Mouse (Mus musculus) erythroblast, adult 5-6 weeks (primary cell): ENCODE measurements around the gene Actl10. TPM values are rescaled to one million over a fixed set of nuclear protein-coding genes. Genes with fewer than 3 reads are reported as not detected.
A peak's percentile ranks its signal among the peaks of the same experiment; 100 is the strongest.

Source experiments
- ATAC-seq: replicated peaks from 2 replicates; pipeline ENCODE4 v1.8.0; 2016; ENCODE audit warnings: moderate number of reproducible peaks, mild to moderate bottlenecking, moderate TSS enrichment, inconsistent platforms; ENCODE audit not compliant: poor library complexity, low FRiP score, severe bottlenecking
- total RNA-seq, 2 experiments: library from RNA; stranded (forward) in 1 of 2; stranded (reverse) in 1 of 2; fragments of 150-400 nt in 1 of 2; fragments of 200-764, 138-1000 nt in 1 of 2; gene quantifications; 2 replicates each; pipeline versions ENCODE4 v1.2.3 to v1.2.4; 2015 to 2017; ENCODE audit warnings: low replicate concordance in 2 of 2

Actl10 gene
- total RNA-seq (2015; ENCODE audit: low replicate concordance) = not detected in 2 replicates
- total RNA-seq (2017; ENCODE audit: low replicate concordance) = not detected in 2 replicates

DNA sequence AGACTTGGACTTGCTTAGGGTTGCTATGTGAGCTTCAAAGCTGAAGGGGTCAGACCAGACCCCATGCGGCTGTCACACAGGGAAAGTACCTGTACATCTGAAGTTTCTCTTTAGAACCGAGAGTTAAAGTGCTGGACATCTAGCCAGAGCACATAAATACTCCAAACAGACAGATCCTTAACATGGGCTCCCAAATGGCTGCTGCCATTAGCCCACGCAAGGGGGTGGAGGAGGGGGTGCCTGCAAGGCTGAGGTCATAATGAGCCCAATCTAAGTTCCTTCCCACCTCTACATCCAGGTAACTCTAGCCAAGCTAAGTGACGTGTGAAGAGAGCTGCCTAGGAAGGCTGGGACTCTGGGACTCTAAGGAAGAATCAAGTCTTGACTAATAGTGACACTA lies at the start of gene Actl10:
TSS of gene Actl10 (plus strand) at position 301 of the 400 bp plus-strand sequence.
- no peak for ATAC-seq

DNA sequence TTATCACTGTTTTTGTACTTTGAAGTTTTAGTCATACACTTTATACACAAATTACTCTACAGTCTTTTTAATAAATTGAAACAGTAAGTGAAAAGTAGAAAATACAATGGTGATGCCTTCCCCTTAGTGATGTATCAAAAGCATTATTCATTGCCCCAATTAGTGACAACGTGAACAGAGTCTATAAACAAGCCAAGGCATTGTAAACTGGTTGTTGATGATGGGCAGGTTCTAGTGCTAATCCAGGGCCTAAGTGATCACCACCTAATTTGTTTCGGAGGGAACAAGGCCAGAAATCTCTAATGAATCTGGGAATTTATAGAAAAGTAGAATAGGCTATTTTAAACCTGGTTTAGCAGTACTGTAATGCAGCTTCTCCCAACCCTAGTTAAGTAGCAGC lies 44.5 kb upstream of the Actl10 start:
- ATAC-seq = no peak

- peak; percentile 88 for ATAC-seq
Observed at GRCm38 (mm10) chr2:154507566-154508283, 43.9 kb upstream of the Actl10 start.

DNA sequence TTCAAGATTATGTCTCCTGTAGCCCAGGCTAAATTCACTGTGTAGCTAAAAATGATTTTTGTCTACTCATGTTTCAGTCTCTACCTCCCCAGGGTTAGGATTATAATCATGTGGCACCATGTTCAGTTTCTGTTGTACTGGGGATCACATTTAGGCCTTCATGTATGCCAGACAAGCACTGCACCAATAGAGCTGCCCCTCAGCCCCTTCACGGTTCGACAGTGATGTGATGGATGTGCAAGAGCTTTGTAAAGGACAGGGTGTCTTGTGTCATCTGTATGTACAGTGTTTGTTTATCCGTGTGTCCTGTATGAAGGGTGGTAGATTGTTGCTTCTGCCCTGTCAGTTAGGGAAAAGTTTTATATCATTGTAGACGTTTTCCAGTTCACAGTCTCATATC lies 43.1 kb upstream of the Actl10 start:
- no peak for ATAC-seq

DNA sequence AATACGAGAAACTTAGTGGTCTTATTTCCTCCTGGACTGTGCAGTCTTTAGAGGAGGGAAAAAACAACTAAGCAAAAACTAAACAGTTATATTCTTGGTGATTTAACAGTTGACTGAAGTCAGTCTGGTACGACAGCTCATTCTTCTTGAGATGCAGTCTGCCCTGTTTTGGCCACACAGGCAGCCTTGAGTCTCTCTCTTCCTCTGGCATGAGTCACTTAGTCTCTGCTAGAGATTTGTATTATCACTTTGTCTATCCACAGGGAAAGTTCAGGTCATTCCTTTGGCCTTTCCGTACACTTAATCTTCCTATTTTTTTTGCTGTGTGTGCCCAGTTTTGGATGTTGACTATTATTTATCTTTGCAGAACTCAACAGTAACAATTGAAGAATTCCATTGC lies 41.4 kb upstream of the Actl10 start:
- no peak for ATAC-seq

GRCm38 (mm10) chr2:154516944-154517343 lies 34.6 kb upstream of the Actl10 start:
- ATAC-seq = no peak

GRCm38 (mm10) chr2:154517424-154517823 lies 34.2 kb upstream of the Actl10 start:
- no peak for ATAC-seq

DNA sequence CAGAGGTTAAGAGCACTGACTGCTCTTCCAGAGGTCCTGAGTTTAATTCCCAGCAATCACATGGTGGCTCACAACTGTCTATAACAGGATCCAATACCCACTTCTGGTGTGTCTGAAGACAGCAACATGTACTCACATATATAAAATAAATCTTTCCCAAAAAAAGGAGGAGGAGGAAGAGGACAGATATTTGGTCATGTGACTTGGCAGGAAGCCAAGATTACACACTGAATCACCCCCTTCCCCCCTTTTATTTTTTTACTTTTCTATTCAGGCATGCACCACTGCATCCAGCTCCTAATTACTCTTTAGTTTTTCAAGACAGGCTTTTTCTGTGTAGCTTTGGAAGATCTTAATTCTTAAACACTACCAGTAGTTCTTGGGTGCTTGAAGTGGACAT lies 30.1 kb upstream of the Actl10 start:
- ATAC-seq = no peak

DNA sequence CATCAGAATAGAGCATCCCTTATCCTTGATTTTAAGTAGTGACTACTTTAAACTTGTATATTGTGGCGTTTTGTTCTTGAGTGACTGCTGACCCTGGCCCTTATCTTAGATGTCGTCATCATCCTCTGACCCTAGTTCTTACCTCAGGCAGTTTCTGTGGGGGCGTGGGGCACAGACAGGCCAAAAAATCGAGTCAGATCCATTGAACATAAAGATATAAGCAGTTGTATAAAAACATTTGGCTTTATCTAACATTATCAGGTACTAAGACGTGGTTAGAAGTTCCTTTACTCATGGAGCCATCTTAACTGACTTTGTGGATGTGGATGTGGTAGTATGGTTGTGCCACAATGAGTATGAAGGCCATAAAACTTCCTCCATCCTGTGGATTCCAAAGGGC lies 29.2 kb upstream of the Actl10 start:
- no peak for ATAC-seq

DNA sequence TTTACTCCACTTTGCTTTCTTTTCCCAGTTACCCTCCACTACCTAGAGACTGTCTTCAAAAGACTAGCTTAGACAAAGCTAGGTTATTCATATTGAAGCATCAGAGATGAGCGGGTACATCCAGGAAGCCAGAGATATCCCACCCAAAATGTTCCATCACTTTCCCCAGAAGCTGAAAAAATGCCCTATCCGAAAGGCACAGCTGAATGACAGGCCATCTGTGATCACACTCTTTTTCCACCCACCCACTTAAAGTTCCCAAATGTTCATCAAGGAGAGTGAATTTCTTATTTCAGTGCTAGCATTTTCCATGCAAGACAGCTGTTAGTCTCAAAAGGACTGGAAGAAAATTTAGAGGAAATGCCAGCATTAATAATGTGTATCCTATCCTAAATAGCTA lies 26.3 kb upstream of the Actl10 start:
- ATAC-seq = no peak

DNA sequence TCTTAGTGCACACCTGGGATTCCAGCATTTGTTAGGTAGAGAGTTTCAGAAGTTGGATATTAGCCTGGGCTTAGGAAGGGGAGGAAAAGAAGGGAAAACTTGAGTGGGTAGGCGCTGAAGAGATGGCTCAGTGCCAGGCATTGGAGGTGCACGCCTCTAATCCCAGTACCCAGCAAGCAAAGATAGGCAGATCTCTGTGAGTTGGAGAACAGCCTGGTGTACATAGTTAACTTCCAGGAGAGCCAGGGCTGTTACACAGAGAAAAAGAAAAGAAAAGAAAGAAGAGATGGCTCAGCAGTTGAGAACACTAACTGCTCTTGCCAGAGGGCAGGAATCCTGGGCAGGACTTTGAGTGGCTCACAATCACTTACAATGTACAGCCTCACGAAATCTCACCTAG lies 25.0 kb upstream of the Actl10 start:
- no peak for ATAC-seq

DNA sequence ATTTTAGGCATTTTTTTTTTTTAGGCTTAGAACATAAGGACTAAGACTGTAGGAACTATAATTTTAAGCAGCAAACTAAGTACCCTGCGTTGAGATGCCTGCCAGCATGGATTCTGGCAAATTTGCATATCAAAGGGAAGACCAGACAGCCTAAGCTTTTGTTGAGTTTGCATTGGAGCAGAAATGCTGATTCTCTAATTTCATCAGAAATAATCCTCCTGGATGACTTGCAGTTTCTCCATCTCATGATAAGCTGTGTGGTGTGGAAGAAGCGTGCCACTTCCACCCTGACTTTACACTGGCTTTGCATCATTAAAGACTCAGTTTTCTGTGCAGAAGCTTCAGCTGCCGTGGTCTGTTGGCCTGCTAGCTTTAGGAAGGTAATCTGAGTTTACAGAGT lies 18.7 kb upstream of the Actl10 start:
- ATAC-seq = no peak

DNA sequence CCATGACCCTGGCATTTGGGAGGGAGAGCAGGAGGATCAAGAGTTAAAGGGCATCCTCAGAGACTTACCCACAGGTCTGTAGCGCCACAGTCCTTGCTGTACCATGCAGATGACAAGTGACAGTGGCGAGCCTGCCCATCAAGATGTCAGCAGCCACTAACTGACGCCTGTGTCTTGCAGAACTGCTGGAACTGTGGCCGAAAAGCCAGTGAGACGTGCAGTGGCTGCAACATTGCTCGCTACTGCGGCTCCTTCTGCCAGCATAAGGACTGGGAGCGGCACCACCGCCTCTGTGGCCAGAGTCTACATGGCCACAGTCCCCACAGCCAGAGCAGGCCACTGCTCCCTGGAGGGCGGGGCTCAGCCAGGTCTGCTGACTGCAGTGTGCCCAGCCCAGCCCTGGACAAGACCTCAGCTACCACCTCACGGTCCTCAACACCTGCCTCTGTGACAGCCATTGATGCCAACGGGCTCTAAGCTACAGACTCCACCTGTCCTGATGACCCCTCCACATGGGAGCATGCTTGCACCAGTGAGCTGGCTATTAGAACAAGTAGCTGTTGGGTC lies 16.8 kb upstream of the Actl10 start:
- no peak for ATAC-seq

DNA sequence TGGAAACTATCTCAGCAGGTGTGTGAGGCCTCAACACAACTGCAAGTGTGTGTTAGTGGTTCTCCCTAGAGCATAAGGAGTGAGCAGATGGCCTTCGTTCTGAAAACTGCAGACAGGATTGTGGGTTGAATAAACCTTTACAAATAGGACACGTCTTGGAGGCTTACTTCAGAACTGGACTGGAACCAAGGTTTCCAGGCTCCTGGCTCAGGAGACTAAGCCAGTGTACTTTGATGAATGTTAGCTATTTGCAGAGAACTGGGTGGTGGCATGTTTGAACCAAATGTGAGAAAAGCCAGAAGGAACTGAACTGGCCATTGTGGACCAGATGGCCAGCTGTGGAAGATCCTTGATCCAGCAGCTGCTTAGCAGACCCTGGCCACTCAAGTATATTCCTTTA lies 13.3 kb upstream of the Actl10 start:
- ATAC-seq = no peak

DNA sequence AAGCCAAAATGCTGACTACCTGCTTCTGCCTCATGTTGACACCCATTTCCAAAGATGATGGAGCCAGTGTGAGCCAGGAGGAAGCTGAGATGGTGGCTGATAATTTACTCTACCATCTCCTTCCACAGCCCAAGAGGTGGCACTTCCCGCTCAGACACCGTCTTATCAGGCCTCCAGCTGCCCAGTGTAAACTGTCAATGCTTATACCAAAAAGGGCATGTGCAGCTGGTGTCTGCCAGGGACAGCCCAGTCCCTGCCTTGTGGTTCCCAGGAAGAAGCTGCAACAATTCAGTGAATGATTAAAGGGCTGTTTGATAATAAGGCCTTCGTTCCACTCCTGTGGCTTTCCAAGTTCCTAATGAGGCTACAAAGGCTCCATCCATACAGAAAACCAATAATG lies 12.9 kb upstream of the Actl10 start:
- no peak for ATAC-seq

DNA sequence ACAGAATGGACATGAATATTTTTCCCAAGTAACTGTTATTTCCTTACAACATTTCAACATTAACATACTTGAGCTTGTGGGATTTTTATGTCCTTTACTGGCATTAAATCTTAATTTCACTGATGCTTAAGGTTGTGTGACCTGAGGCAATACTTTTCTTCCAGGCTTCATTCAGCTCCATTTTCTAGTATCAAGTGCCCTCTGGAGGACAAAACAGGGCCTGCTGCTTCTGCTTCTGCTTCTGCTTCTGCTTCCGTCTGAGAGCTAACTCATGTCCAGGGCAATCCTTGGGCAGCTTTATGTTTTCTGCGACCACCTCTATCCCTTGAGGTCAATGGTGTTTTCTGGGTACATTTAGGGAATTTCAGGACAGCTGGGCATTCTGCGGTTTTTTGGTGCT lies 11.9 kb upstream of the Actl10 start:
- ATAC-seq = no peak

- no peak for ATAC-seq
Observed at GRCm38 (mm10) chr2:154541630-154542029, 9.9 kb upstream of the Actl10 start.

DNA sequence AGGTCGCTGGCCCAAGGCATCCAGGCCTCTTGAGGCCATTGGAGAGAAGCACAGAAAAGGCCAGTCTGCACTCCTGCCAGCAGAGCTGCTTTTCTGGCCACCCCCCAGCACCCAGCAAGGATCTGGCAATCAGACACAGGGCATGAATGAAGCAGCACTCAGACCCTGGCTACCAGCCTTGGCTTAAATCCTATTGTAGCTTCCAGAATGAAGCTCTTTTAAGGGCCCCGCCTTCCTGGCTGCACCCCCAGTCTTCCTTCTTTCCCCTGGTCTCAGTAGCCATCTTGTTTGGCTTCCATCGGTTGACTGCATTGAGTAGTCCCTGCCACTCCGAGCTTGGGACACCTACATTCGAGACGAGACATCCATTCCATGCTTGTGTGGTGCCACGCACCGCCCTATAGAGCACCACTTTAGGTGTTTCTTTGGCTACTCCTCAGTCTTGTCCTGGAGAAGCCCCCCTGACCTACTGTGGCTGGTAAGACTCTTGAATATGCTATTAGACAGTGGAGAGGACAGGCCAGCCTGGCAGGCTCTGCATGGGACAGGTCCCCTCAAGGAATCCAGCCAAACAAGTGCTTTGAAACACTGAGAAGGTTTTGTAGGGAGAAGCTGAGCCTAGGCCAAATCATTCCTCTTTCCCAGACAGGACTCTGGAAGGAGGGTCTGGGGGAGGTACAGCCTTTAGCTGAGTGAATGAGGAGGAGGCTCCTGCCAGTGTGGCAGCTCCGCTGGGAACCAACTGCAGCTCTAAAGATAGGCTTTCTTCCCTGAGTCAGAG lies 7.8 kb upstream of the Actl10 start:
- ATAC-seq = no peak

- no peak for ATAC-seq
Observed at GRCm38 (mm10) chr2:154546711-154547110, 4.9 kb upstream of the Actl10 start, which contains the start of gene 1700003F12Rik. TSS of gene 1700003F12Rik (plus strand) at chr2:154547085.

DNA sequence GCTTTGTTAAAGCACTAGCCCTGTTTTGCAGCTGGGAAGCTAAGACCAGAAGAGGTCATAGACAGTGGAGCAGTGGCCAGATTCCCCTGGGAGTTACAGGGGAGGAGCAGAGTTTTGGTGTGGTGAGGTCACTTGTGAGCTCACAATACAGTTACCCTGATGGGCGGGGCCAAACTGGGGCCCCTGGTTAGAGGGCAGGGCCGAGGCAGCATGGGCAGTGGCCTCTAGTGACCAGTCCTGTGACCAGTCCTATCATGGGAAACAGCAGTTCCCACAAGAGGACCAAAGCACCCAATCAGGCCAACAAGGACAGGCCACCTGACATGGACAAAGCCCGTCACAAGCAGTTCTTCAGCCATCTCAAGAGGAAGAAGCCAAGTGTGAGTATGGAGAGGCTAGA lies 2.9 kb upstream of the Actl10 start:
- no peak for ATAC-seq
